In the genomic region with DNA sequence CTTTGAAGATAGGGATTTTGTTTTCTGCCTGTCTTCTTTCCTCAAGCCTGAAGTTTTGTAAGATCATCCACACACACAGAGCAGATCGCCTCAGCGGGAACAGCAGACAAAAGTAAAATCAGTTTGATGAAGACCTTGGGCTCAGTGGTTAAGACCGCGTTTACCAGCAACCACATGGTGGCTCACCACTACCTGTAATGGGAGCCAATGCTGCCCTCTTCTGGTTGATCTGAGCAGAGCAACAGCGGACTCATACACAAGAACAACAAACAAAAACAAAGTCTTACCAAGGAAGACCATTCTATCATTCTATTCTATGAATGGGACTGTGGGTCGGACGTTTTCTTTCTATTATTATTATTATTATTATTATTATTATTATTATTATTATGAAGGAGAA, we compare ENCODE assay signal across 8 mouse cellular contexts. TPM values are rescaled to one million over a fixed set of nuclear protein-coding genes. Genes with fewer than 3 reads are reported as not detected.
DNase-seq lines count a peak whose midpoint lies in the region; ATAC-seq lines count a peak whose summit lies in the region.

No protein-coding gene starts in this region.

- H3K4me2 ChIP-seq in forebrain, embryonic 14.5 days (ENCODE audit: low read length): no peak overlapping the region
- no peak overlapping the region for H3K4me2 ChIP-seq in forebrain, embryonic 12.5 days
- H3K4me2 ChIP-seq in liver, embryonic 15.5 days: no peak overlapping the region

- peaks cover 5% of the 10 kb centered on the region for H3K4me1 ChIP-seq in forebrain, embryonic 14.5 days (ENCODE audit: control insufficient read depth, insufficient read depth, low read length)
- peaks cover 16% of the 10 kb centered on the region for H3K4me1 ChIP-seq in forebrain, embryonic 12.5 days
- H3K4me1 ChIP-seq in liver, embryonic 15.5 days (replicated peaks): peaks cover 15% of the 10 kb centered on the region

- WGBS in forebrain, embryonic 14.5 days: 39% methylated on average over 7 of the region's 7 CpGs
- 39% methylated on average over 7 of the region's 7 CpGs for WGBS in forebrain, embryonic 12.5 days
- WGBS in liver, embryonic 15.5 days (ENCODE audit: insufficient replicate concordance): 10% methylated on average over 7 of the region's 7 CpGs

- no peaks in the 10 kb centered on the region for H3K27me3 ChIP-seq in forebrain, embryonic 14.5 days (replicated peaks; ENCODE audit: control insufficient read depth, insufficient read depth, low read length)
- H3K27me3 ChIP-seq in forebrain, embryonic 12.5 days: no peaks in the 10 kb centered on the region
- H3K27me3 ChIP-seq in liver, embryonic 15.5 days: no peaks in the 10 kb centered on the region

- no peaks in the 10 kb centered on the region for H3K9me3 ChIP-seq in forebrain, embryonic 14.5 days (replicated peaks; ENCODE audit: control insufficient read depth, low read length)
- H3K9me3 ChIP-seq in forebrain, embryonic 12.5 days: no peaks in the 10 kb centered on the region
- H3K9me3 ChIP-seq in liver, embryonic 15.5 days (replicated peaks): no peaks in the 10 kb centered on the region

- ATAC-seq in forebrain, embryonic 14.5 days: no peak
- ATAC-seq in forebrain, embryonic 12.5 days (ENCODE audit: low FRiP score): no peak
- ATAC-seq in activated CD4-positive, CD25-positive, alpha-beta regulatory T cell, adult 4 months: peak; percentile 83
- peak; percentile 78 for ATAC-seq in inflammation-experienced regulatory T-cells, adult 6 months
- 0 out of 2 replicates have a peak, but pooled peaks have one; percentile 34 for ATAC-seq in liver, embryonic 15.5 days (ENCODE audit: insufficient read depth)

- no peak overlapping the region for H3K27ac ChIP-seq in forebrain, embryonic 14.5 days (ENCODE audit: low read depth, low read length)
- H3K27ac ChIP-seq in forebrain, embryonic 12.5 days: no peak overlapping the region
- no peak overlapping the region for H3K27ac ChIP-seq in liver, embryonic 15.5 days (replicated peaks)

- peak; percentile 61 for DNase-seq in forebrain, embryonic 14.5 days (ENCODE audit: low spot score)
- DNase-seq in 3T3-L1 (ENCODE audit: low read depth, low spot score): peak; percentile 74
- DNase-seq in embryo, embryonic 10 days (ENCODE audit: low spot score): peak; percentile 85
- DNase-seq in skeletal muscle tissue, adult 2 months (ENCODE audit: low read depth, low spot score): peak; percentile 51

- H3K36me3 ChIP-seq in forebrain, embryonic 14.5 days (ENCODE audit: control insufficient read depth, insufficient read depth, low read length): no peaks in the 10 kb centered on the region
- no peaks in the 10 kb centered on the region for H3K36me3 ChIP-seq in forebrain, embryonic 12.5 days (replicated peaks)
- H3K36me3 ChIP-seq in liver, embryonic 15.5 days (replicated peaks): no peaks in the 10 kb centered on the region

- H3K4me3 ChIP-seq in forebrain, embryonic 14.5 days (ENCODE audit: low read depth, low read length): no peak overlapping the region
- H3K4me3 ChIP-seq in forebrain, embryonic 12.5 days (replicated peaks): no peak overlapping the region
- no peak overlapping the region for H3K4me3 ChIP-seq in liver, embryonic 15.5 days (replicated peaks)

- H3K9ac ChIP-seq in forebrain, embryonic 14.5 days (ENCODE audit: low read length): no peak overlapping the region
- H3K9ac ChIP-seq in forebrain, embryonic 12.5 days: no peak overlapping the region
- no peak overlapping the region for H3K9ac ChIP-seq in liver, embryonic 15.5 days

RNA-seq across cellular contexts. Expression of a gene that starts 27.0 kb away (rescaled TPM):
- polyA plus RNA-seq in forebrain, embryonic 14.5 days (2014; fragmentation: Nextera tagmentation; extraction: Ambion mirVana): 229 and 292 TPM in 2 replicates
- polyA plus RNA-seq in forebrain, embryonic 12.5 days (2016; fragmentation: Nextera tagmentation; extraction: Ambion mirVana): 283 and 293 TPM in 2 replicates
- 100 to 1,000 TPM in 1 of 2 experiments, 10 to 100 TPM in 1; 83.4 to 124 TPM for polyA plus RNA-seq in activated CD4-positive, CD25-positive, alpha-beta regulatory T cell, adult 4 months (2017; shearing (Covaris generic))
- polyA plus RNA-seq in inflammation-experienced regulatory T-cells, adult 6 months (2017; shearing (Covaris generic)): 100 to 1,000 TPM in 2 of 3 experiments, 10 to 100 TPM in 1; 83.7 to 126 (median 118) TPM
- 130 and 158 TPM in 2 replicates for polyA plus RNA-seq in liver, embryonic 15.5 days (2015; fragmentation: Nextera tagmentation; extraction: Ambion mirVana)

RNA-seq across cellular contexts. Expression of a gene that starts 27.1 kb away (rescaled TPM):
- 25.8 and 25.9 TPM in 2 replicates for polyA plus RNA-seq in forebrain, embryonic 14.5 days (2014; fragmentation: Nextera tagmentation; extraction: Ambion mirVana)
- polyA plus RNA-seq in forebrain, embryonic 12.5 days (2016; fragmentation: Nextera tagmentation; extraction: Ambion mirVana): 48.8 and 55.9 TPM in 2 replicates
- 10 to 100 TPM; 53.3 to 59.3 TPM for polyA plus RNA-seq in activated CD4-positive, CD25-positive, alpha-beta regulatory T cell, adult 4 months (2017; shearing (Covaris generic))
- 10 to 100 TPM; 44.0 to 72.1 (median 63.5) TPM for polyA plus RNA-seq in inflammation-experienced regulatory T-cells, adult 6 months (2017; shearing (Covaris generic))
- polyA plus RNA-seq in liver, embryonic 15.5 days (2015; fragmentation: Nextera tagmentation; extraction: Ambion mirVana): 16.7 and 19.9 TPM in 2 replicates

RNA-seq across cellular contexts. Expression of a gene that starts 28.5 kb away (rescaled TPM):
- 51.8 and 65.8 TPM in 2 replicates for polyA plus RNA-seq in forebrain, embryonic 14.5 days (2014; fragmentation: Nextera tagmentation; extraction: Ambion mirVana)
- 50.8 and 54.2 TPM in 2 replicates for polyA plus RNA-seq in forebrain, embryonic 12.5 days (2016; fragmentation: Nextera tagmentation; extraction: Ambion mirVana)
- 10 to 100 TPM; 66.1 to 85.8 TPM for polyA plus RNA-seq in activated CD4-positive, CD25-positive, alpha-beta regulatory T cell, adult 4 months (2017; shearing (Covaris generic))
- polyA plus RNA-seq in inflammation-experienced regulatory T-cells, adult 6 months (2017; shearing (Covaris generic)): 10 to 100 TPM; 69.9 to 85.2 (median 72.4) TPM
- polyA plus RNA-seq in liver, embryonic 15.5 days (2015; fragmentation: Nextera tagmentation; extraction: Ambion mirVana): 25.9 and 28.6 TPM in 2 replicates

RNA-seq across cellular contexts. Expression of a gene that starts 55.4 kb away (rescaled TPM):
- 138 and 145 TPM in 2 replicates for polyA plus RNA-seq in forebrain, embryonic 14.5 days (2014; fragmentation: Nextera tagmentation; extraction: Ambion mirVana)
- polyA plus RNA-seq in forebrain, embryonic 12.5 days (2016; fragmentation: Nextera tagmentation; extraction: Ambion mirVana): 149 and 153 TPM in 2 replicates
- 100 to 1,000 TPM; 220 to 228 TPM for polyA plus RNA-seq in activated CD4-positive, CD25-positive, alpha-beta regulatory T cell, adult 4 months (2017; shearing (Covaris generic))
- 100 to 1,000 TPM; 207 to 236 (median 223) TPM for polyA plus RNA-seq in inflammation-experienced regulatory T-cells, adult 6 months (2017; shearing (Covaris generic))
- polyA plus RNA-seq in liver, embryonic 15.5 days (2015; fragmentation: Nextera tagmentation; extraction: Ambion mirVana): 46.4 and 48.1 TPM in 2 replicates

Comparison
In these comparisons a context has a peak if more than half of its experiments do, and no peak if none do; other contexts are left out.
1. ATAC-seq: peak in activated CD4-positive, CD25-positive, alpha-beta regulatory T cell, adult 4 months (single experiment), inflammation-experienced regulatory T-cells, adult 6 months (single experiment) and liver, embryonic 15.5 days (single experiment); none in forebrain, embryonic 14.5 days (single experiment) and forebrain, embryonic 12.5 days (single experiment).
2. Peak in every context shown above with its lines, with median percentiles within 50 percentile points of each other: DNase-seq.